Mouse (Mus musculus) hindbrain, postnatal 0 days (tissue): ENCODE measurements around the gene Amh. TPM values are rescaled to one million over a fixed set of nuclear protein-coding genes. Genes with fewer than 3 reads are reported as not detected.

Experiments
- ATAC-seq: fragments of 200-750 bp; cut with Nextera tagmentation; 2 replicates; pipeline ENCODE4 v1.8.0; 2017; ENCODE audit warnings: mild to moderate bottlenecking, moderate TSS enrichment, moderate library complexity
- DNase-seq: peaks from one replicate; pipeline ENCODE4 v3.0.0-alpha.2; 2015; ENCODE audit warnings: low spot score
- H3K27ac ChIP-seq: fragments of 300-500 bp; sonication (generic); 2 replicates; pipeline ENCODE4 v1.5.1; 2014; ENCODE audit warnings: mild to moderate bottlenecking
- H3K27me3 ChIP-seq: fragments of 300-500 bp; sonication (generic); 2 replicates; pipeline ENCODE4 v1.6.1; 2014; ENCODE audit warnings: low read length, mixed read lengths; ENCODE audit not compliant: insufficient read depth
- H3K36me3 ChIP-seq: fragments of 300-500 bp; sonication (generic); 2 replicates; pipeline ENCODE4 v1.6.1; 2014; ENCODE audit warnings: low read length, mixed read lengths; ENCODE audit not compliant: insufficient read depth
- H3K4me1 ChIP-seq: fragments of 300-500 bp; sonication (generic); 2 replicates; pipeline ENCODE4 v1.6.1; 2014; ENCODE audit warnings: antibody characterized with exemption, low read length, mixed read lengths; ENCODE audit not compliant: insufficient read depth
- H3K4me2 ChIP-seq: fragments of 300-500 bp; sonication (generic); 2 replicates; pipeline ENCODE4 v1.6.1; 2014; ENCODE audit warnings: low read depth, mild to moderate bottlenecking, low read length, moderate library complexity, mixed read lengths
- H3K4me3 ChIP-seq: fragments of 300-500 bp; sonication (generic); 2 replicates; pipeline ENCODE4 v1.5.1; 2014; ENCODE audit warnings: low read length
- H3K9ac ChIP-seq: fragments of 300-500 bp; sonication (generic); replicated peaks from 2 replicates; pipeline ENCODE4 v1.6.1; 2014; ENCODE audit warnings: mild to moderate bottlenecking, low read length, moderate library complexity, mixed read lengths
- H3K9me3 ChIP-seq: fragments of 300-500 bp; sonication (generic); 2 replicates; pipeline ENCODE4 v1.6.1; 2016; ENCODE audit warnings: low read length, mixed read lengths
- CTCF ChIP-seq: IDR thresholded peaks from 2 replicates; pipeline ENCODE4 v1.5.1; 2016; ENCODE audit warnings: antibody characterized with exemption, control low read depth, low read depth
- WGBS: fragments of 180-500 bp; shearing (Covaris S2); extraction: QIAGEN DNeasy Blood & Tissue Kit; methylation state at CpG from one replicate; pipeline ENCODE4 v1.1.7; 2014; 5-methylcytosine and 5-hydroxymethylcytosine counted together
- polyA plus RNA-seq: library from polyadenylated mRNA; unstranded; fragments of >200 nt; fragmentation: Nextera tagmentation; extraction: Ambion mirVana; gene quantifications from 2 replicates; pipeline ENCODE4 v1.2.1, GENCODE M21; 2015
- total RNA-seq: library from RNA; depleted of rRNA; stranded (reverse); fragments of >200 nt; gene quantifications from 2 replicates; pipeline ENCODE4 v1.2.3, GENCODE M21; 2014

The Amh gene
- total and polyA plus RNA-seq, 2 experiments from 2014 or later: 2.6 TPM; not detected in 1

DNA sequence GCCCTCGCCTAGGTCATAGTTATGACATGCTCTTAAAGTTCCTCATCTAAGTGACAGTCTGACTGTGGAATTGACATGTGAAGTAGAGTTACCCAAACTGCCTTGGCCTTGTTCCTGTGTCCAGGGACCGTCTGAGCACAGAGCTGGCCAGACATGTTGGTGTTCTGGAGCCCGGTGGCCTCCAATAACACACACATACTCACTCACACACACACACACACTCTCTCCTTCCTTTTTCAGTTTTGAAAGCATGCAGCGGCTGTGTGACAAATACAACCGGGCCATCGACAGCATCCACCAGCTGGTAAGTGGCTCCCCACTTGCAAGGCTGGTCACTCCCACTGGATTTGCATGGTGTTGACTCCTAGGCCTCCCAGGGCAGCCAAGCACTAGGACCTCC lies 36.7 kb upstream of the Amh start:
- Histone ChIP-seq H3K9ac (no peak overlapping the region), H3K27me3 (no peaks in the 10 kb centered on the region), H3K27ac (no peak overlapping the region), H3K4me1 (no peaks in the 10 kb centered on the region), H3K4me3 (no peak overlapping the region), H3K36me3 (peaks cover 71% of the 10 kb centered on the region), H3K4me2 (no peak overlapping the region), H3K9me3 (no peaks in the 10 kb centered on the region)
- 84% methylated on average over 6 of the region's 6 CpGs for WGBS
- DNase-seq (no peak), ATAC-seq (no peak)
- no peak for TF ChIP-seq CTCF

DNA sequence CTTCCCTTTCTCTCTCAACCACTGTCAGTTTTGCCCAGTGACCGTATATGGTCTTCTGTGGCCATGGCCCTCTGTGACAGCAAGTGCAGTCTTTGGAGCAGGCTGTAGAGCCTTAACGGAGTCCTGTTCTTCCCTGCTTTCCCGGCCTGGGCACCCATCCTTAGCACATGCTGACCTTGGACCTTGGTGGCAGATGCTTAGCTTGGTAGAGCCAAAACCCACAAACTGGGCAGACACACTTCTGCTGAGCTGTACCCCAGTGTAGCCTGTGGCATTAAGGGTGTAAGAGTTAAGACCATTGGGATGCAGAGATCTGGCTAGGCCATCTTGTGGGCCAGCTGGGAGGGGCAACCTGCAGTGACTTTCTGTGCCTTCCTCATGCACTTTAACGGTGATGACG lies 31.2 kb upstream of the Amh start:
- Histone ChIP-seq H3K36me3 (peaks cover 81% of the 10 kb centered on the region), H3K4me1 (no peaks in the 10 kb centered on the region), H3K9me3 (no peaks in the 10 kb centered on the region), H3K4me3 (no peak overlapping the region), H3K9ac (no peak overlapping the region), H3K27ac (peak overlapping the region; percentile 73), H3K4me2 (no peak overlapping the region), H3K27me3 (no peaks in the 10 kb centered on the region)
- WGBS: 76% methylated on average over 5 of the region's 5 CpGs
- no peak for TF ChIP-seq CTCF
- no peak for ATAC-seq
- no peak for DNase-seq

DNA sequence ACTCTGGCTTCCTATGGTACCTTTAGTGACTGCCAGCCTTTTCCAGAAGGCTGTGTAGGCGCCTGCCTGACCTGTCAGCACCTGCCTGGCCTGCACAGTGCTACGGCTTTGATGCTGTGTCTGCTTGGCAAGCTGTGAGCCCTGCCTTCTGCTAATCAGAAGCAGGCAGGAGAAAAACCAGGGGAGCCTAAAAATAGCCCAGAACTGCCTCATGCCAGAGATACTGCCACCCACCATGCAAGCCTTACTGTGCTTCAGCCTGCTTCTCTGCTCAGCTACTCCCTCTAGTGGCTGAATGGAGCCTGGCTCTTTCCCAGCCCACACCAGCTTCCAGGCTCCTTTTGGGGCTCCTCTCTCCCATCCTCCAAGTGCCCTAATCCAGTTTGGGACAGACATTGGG lies 30.5 kb upstream of the Amh start:
- Histone ChIP-seq H3K4me3 (no peak overlapping the region), H3K9ac (no peak overlapping the region), H3K36me3 (peaks cover 84% of the 10 kb centered on the region), H3K4me2 (no peak overlapping the region), H3K27me3 (no peaks in the 10 kb centered on the region), H3K9me3 (no peaks in the 10 kb centered on the region), H3K27ac (peak overlapping the region; percentile 73), H3K4me1 (no peaks in the 10 kb centered on the region)
- DNase-seq (peak; percentile 87), ATAC-seq (peak; percentile 90)
- peak; percentile 96 for TF ChIP-seq CTCF
- WGBS: 45% methylated on average over 2 of the region's 2 CpGs

DNA sequence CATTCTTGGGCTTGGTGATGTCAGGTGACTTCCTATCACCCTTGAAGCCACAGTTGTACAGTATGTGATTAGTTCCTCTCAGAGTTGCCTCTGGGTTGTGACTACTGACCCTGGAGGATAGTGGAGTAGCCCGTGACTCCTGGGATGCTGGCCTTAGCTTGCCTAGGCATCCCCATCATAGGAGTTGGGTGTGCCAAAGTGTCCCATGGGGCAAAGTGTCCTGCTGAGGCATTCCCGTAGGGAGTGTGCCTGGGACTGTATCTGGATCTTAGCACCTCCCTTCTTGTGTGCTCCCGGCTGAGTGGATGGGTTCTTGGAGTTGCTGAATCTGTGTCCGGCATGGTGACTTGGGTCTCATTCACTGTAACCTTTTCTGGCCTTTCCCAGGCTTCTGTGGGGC lies 30.1 kb upstream of the Amh start:
- ATAC-seq (peak; percentile 12; the same call in 1 of the 2 replicates), DNase-seq (no peak)
- Histone ChIP-seq H3K36me3 (peaks cover 85% of the 10 kb centered on the region), H3K9me3 (no peaks in the 10 kb centered on the region), H3K27me3 (no peaks in the 10 kb centered on the region), H3K4me1 (no peaks in the 10 kb centered on the region), H3K4me2 (no peak overlapping the region), H3K4me3 (no peak overlapping the region), H3K27ac (peak overlapping the region; percentile 73), H3K9ac (no peak overlapping the region)
- WGBS: 91% methylated on average over 4 of the region's 4 CpGs
- no peak for TF ChIP-seq CTCF

DNA sequence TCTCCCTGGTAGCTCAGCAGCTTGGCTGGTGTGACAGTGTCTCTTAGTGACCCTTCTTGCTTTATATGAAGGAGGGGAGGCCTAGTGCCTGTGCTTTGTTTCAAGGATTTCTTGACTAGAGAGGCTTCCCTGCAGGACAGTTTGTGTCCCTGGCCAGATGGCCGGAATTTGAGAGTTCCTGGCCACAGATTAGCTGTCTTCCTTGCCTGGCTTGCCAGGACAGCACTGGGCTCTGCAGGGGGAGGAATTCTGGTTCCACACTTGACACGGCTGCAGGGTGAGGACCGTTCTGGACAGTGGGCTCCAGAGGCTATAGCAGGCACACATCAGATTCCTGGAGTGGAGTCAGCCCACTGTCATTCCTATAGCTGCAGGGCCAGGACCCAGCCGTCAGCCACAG lies 29.3 kb upstream of the Amh start:
- H3K36me3 ChIP-seq: peaks cover 85% of the 10 kb centered on the region
- WGBS: 78% methylated on average over 4 of the region's 4 CpGs
- no peak for ATAC-seq

DNA sequence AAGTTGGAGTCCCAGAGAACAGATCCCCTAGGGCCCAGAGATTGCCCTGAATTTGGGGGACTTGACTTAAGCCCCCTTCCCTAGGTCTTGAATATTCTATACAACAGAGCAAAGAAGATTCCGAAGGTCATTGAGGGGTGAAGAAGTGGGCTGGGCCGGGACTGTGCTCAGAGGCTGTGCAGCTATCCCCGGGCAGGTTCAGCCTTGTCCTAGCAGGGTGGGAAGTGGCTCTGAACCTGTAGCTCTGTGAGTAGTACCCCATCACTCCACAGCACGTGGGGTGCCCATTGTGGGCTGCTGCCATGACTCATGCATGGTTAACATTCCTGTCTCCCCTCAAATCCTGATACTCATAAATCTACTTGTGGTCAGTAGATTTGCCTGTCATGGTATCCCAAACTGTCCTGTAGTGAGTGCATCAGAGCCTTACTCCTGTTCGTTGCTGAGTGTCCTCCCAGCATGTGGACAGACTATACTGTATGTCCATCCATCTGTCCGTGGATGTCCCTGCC lies 28.6 kb upstream of the Amh start:
- no peak overlapping the region for H3K4me3 ChIP-seq
- no peaks in the 10 kb centered on the region for H3K4me1 ChIP-seq
- DNase-seq (no peak), ATAC-seq (no peak)
- no peaks in the 10 kb centered on the region for H3K9me3 ChIP-seq
- 89% methylated on average over 6 of the region's 6 CpGs for WGBS
- H3K27ac ChIP-seq: no peak overlapping the region
- no peaks in the 10 kb centered on the region for H3K27me3 ChIP-seq
- TF ChIP-seq CTCF: no peak
- H3K4me2 ChIP-seq: no peak overlapping the region
- H3K36me3 ChIP-seq: peaks cover 84% of the 10 kb centered on the region
- no peak overlapping the region for H3K9ac ChIP-seq

More for the DNA sequence above, 29.3 kb upstream of the Amh start:
- Histone ChIP-seq H3K27ac (peak overlapping the region; percentile 73; the same call in 1 of the 2 replicates), H3K9ac (peak overlapping the region; percentile 28; the same call in 1 of the 2 replicates), H3K27me3 (no peaks in the 10 kb centered on the region), H3K4me2 (no peak overlapping the region), H3K9me3 (no peaks in the 10 kb centered on the region), H3K4me3 (no peak overlapping the region), H3K4me1 (no peaks in the 10 kb centered on the region)
- no peak for TF ChIP-seq CTCF
- DNase-seq: no peak

DNA sequence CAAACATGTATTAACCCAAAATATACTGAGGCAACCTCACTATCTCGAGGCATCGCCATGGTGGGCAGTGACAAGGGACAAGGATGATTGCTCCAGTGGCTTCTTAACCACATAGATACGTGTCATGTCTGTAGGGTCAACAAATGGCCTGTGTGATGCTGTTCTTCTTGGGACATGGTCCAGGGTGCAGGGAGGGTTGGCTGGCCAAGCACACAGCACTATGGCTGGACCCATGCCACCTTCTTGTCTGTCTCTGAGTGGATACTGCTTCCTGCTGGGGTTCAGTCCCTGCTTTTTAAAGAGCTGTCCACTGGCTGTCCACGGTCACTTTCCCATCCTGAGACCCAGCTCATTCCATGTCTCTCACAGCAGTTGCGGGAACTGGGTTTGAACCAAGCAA lies 27.9 kb upstream of the Amh start:
- Histone ChIP-seq H3K4me2 (no peak overlapping the region), H3K4me1 (no peaks in the 10 kb centered on the region), H3K9me3 (no peaks in the 10 kb centered on the region), H3K27me3 (no peaks in the 10 kb centered on the region), H3K36me3 (peaks cover 84% of the 10 kb centered on the region), H3K27ac (no peak overlapping the region), H3K9ac (no peak overlapping the region), H3K4me3 (no peak overlapping the region)
- TF ChIP-seq CTCF: no peak
- DNase-seq: no peak
- no peak for ATAC-seq
- 89% methylated on average over 5 of the region's 5 CpGs for WGBS
